Mouse (Mus musculus): ENCODE measurements around the gene Lmna.

The Lmna gene

GRCm38 (mm10) chr3:88518411-88518810 lies 8.7 kb upstream of the Lmna start:
- no peak for DNase-seq

GRCm38 (mm10) chr3:88516407-88516806 lies 6.7 kb upstream of the Lmna start:
- no peak for DNase-seq

- no peak for DNase-seq
Measured at GRCm38 (mm10) chr3:88515095-88515386, 5.3 kb upstream of the Lmna start.

- no peak for DNase-seq
Measured at GRCm38 (mm10) chr3:88514231-88515094, 4.7 kb upstream of the Lmna start.

DNA sequence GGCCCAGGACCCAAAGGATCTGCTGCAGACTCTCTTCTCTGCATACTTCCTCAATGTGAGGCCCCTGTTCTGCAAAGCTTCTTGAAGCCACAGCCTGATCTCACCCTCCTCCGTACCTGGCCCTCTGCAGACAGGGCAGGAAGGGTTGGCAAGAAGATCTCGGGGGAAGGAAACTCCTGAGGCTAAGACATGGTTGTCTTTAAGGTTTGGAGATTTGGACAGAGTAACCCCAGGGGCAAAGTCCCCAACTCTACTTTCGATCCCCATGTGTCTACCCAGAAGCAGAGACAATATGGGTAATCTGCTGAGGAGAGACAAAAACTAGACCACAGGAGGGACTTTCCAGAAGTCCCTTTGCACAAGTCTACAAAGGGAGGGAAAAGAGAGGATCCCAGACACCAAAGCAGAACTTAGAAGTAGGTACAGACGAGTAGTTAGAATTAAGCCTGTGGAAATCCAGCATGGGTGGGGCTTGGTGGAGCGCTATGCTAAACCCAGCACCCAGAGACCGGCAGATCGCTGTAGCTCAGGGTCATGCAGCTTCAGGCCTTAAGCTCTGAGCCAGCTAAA lies 3.9 kb upstream of the Lmna start:
- DNase-seq = no peak

DNA sequence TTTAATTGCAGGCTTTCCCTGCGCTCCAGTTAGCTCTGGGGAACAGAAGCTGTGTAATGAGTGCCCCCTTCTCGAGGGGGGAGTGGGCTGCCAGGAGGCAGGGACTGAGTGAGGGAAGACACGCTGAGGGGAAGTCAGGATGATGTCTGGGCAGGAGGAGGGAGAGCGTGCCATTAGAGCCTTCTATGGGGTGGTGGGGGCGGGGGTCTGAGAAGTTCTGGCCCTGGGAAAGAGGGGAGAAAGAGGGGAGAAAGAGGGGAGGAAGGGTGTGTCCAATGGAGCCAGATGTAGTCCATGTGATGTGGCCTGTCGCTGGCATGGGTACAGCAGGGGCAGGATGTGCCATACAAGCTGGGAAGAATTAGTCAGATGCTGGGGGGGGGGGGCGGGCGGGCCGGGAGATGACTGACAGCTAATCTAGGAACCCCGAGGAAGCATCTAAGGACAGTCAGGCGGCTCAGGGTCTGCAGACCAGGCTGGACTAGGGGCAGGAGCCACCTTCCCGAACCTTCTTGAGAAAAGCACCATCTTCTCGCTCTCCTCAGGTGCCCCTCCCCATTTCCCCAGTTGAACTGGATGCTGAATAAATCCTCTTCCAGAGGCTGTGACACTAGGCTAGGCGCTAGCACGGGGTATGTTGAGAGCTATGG lies 3.3 kb upstream of the Lmna start:
- DNase-seq = no peak

DNA sequence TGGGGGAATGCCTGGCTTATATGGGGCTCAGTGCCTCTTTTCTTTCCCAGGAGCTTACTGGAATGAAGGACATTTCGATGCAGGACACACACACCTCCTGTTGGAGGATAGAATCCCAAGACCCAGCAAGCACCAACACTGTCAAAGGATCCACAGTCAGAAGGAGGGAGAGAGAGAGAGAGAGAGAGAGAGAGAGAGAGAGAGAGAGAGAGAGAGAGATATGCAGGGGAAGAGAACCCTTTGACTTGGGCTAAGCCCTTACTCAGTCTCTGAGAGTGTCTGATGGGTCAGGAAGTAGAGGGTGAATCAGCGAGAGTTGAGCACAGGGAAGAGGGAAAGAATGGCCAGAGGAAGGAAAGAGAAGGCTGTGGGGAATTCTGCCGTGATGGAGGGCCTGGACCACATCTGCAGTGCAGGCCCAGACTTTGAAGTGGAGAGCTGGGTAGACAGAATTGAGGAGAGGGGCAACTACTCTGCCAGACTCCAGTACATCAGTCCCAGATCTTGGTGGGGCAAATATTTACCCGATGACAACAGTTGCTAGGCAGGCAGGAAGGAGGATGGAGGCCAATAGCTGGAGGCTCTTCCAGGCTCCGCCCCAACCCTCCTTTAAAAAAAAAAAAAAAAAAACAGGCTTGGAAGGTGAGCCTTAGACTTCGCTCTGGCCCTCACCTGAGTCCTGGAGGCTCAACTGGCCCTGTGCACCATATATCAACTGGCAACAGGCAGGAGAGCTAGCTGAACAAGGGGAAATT lies 2.6 kb upstream of the Lmna start:
- no peak for DNase-seq

GRCm38 (mm10) chr3:88511559-88511958 lies 1.8 kb upstream of the Lmna start:
- no peak for DNase-seq

- peak; percentile 34 for DNase-seq
Measured at GRCm38 (mm10) chr3:88510421-88511289, 899 bp upstream of the Lmna start.

DNA sequence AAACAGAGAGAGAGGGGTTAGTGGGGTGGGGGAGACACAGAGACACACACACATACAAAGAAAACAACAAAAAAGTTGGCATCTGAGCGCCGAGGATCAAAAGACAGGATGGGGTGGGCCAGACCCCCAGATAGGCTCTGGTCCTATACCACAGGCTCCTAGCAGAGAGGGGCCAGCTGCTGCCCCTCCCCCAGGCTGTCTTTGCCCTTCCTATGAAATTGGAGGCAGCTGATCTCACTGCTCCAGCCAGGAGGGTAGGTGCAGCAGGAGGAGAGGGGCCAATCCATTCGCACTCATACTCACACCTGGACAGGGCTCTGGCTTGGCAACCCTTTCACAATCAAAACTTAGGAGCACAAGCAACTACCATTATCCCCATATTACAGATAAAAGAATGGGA lies 506 bp downstream of the Lmna start:
- no peak for DNase-seq

GRCm38 (mm10) chr3:88505765-88506164 lies 4.0 kb downstream of the Lmna start:
- DNase-seq = no peak

DNA sequence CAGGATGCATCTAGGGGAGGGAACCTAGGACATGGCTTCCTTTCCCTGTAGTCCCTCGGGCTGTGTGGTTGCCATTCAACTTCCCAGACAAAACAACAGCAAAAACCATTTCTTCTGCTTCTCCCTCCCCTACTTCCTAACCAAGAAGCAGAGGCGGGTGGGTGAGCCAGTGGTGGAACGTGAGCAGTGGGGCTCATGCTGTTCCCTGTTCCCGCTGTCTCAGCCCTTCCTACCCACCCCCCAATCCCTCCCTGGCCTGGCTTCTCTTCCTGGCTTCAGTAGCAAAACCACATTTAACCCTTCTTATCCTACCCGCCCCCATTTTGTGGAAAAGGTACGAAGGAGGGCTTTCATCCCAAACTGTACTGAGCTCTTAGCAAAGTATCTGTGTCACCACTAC lies 4.7 kb downstream of the Lmna start:
- DNase-seq = no peak

GRCm38 (mm10) chr3:88503881-88504746 lies 5.6 kb downstream of the Lmna start:
- DNase-seq = no peak

- no peak for DNase-seq
Measured at GRCm38 (mm10) chr3:88503505-88503863, 6.3 kb downstream of the Lmna start.

GRCm38 (mm10) chr3:88502641-88503504 lies 6.9 kb downstream of the Lmna start:
- DNase-seq = peak; percentile 94

- peak; percentile 67 for DNase-seq
Measured at GRCm38 (mm10) chr3:88502031-88502571, 7.7 kb downstream of the Lmna start.

- no peak for DNase-seq
Measured at GRCm38 (mm10) chr3:88501366-88502030, 8.3 kb downstream of the Lmna start.

GRCm38 (mm10) chr3:88500655-88501365 lies 8.9 kb downstream of the Lmna start:
- DNase-seq = no peak

GRCm38 (mm10) chr3:88500087-88500486 lies 9.7 kb downstream of the Lmna start:
- DNase-seq = no peak

Data from cerebellum, adult 11-12 months (tissue).